Mouse (Mus musculus) myocyte (in vitro differentiated cells): ENCODE measurements around the gene Inafm2.

ENCODE experiments used
- CEBPB ChIP-seq: IDR thresholded peaks from 2 replicates; pipeline ENCODE4 v1.6.1; 2011; ENCODE audit warnings: mild to moderate bottlenecking, moderate library complexity; ENCODE audit not compliant: poor library complexity, insufficient read depth, severe bottlenecking
- E2F4 ChIP-seq: IDR thresholded peaks from one replicate; pipeline ENCODE4 v1.6.1; 2011; ENCODE audit warnings: mild to moderate bottlenecking, control low read depth, moderate library complexity; ENCODE audit not compliant: insufficient read depth
- MAX ChIP-seq: IDR thresholded peaks from one replicate; pipeline ENCODE4 v1.6.1; 2011; ENCODE audit warnings: low read depth, mild to moderate bottlenecking, control low read depth
- MYOD1 ChIP-seq, 3 experiments: IDR thresholded peaks; one replicate each; pipeline ENCODE4 v1.6.1; 2011; ENCODE audit warnings: control low read depth in 2 of 3, low read depth in 2 of 3, mild to moderate bottlenecking in 2 of 3, moderate library complexity in 1 of 3; ENCODE audit not compliant: insufficient read length in 2 of 3, control insufficient read depth in 1 of 3
- MYOG ChIP-seq, 3 experiments: IDR thresholded peaks; one replicate each; pipeline ENCODE4 v1.6.1; 2011; ENCODE audit warnings: control low read depth in 2 of 3, low read depth in 2 of 3, mild to moderate bottlenecking in 2 of 3; ENCODE audit not compliant: insufficient read length in 2 of 3, control insufficient read depth in 1 of 3, insufficient read depth in 1 of 3
- POLR2A ChIP-seq: IDR thresholded peaks from one replicate; pipeline ENCODE4 v1.6.1; 2011; ENCODE audit warnings: low read depth, mild to moderate bottlenecking, control low read depth, moderate library complexity; ENCODE audit not compliant: insufficient read length
- POLR2AphosphoS2 ChIP-seq: IDR thresholded peaks from one replicate; pipeline ENCODE4 v1.6.1; 2011; ENCODE audit warnings: low read depth, control low read depth; ENCODE audit not compliant: insufficient read length
- REST ChIP-seq: IDR thresholded peaks from one replicate; pipeline ENCODE4 v1.6.1; 2011; ENCODE audit warnings: mild to moderate bottlenecking, control low read depth, moderate library complexity; ENCODE audit not compliant: insufficient read depth, insufficient read length
- SRF ChIP-seq: IDR thresholded peaks from one replicate; pipeline ENCODE4 v1.6.1; 2011; ENCODE audit warnings: low read depth; ENCODE audit not compliant: control insufficient read depth, insufficient read length
- TCF12 ChIP-seq: IDR thresholded peaks from one replicate; pipeline ENCODE4 v1.6.1; 2011; ENCODE audit warnings: mild to moderate bottlenecking, control low read depth; ENCODE audit not compliant: poor library complexity, insufficient read depth, severe bottlenecking
- TCF3 ChIP-seq: IDR thresholded peaks from one replicate; pipeline ENCODE4 v1.6.1; 2011; ENCODE audit warnings: low read depth, control low read depth; ENCODE audit not compliant: insufficient read length
- USF1 ChIP-seq: IDR thresholded peaks from one replicate; pipeline ENCODE4 v1.6.1; 2011; ENCODE audit warnings: low read depth, mild to moderate bottlenecking, control low read depth, moderate library complexity

DNA sequence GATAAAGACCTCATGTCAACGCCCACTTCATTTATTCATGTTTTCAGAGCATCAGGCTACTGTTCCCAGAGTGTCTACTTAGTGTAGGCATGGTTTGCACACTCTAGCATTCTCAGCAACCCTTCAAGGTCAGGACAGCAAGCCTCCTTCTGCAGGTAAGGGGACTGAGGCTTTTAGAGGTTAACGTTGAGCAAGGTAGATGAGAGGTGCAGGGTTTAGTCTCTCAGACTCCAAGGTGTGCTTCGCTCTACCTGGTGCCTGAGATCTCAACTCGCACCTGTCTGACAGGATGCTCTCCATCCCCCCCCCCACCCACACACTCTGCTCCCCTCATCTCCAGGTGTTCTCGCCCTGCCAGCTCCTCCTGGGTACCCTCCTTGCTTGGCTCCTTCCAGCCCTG, 8.6 kb downstream of the Inafm2 start:
- no peak for TF ChIP-seq POLR2A
- TF ChIP-seq TCF3, result no peak
- no peak for TF ChIP-seq MYOG (IDR thresholded peaks at IDR 0.05; ENCODE audit: control insufficient read depth in 1 of 3, insufficient read depth in 1 of 3, insufficient read length in 2 of 3, low read depth in 2 of 3)
- TF ChIP-seq POLR2AphosphoS2, result peak; percentile 77
- TF ChIP-seq TCF12, result no peak
- no peak for TF ChIP-seq MAX
- no peak for TF ChIP-seq USF1
- no peak for TF ChIP-seq REST
- TF ChIP-seq MYOD1 (IDR thresholded peaks at IDR 0.05; ENCODE audit: control insufficient read depth in 1 of 3, insufficient read length in 2 of 3, low read depth in 2 of 3), result no peak
- TF ChIP-seq E2F4, result no peak
- TF ChIP-seq SRF, result no peak
- no peak for TF ChIP-seq CEBPB
